Mouse (Mus musculus) G1E-ER4 (cell line): ENCODE measurements around the gene Gm21970. TPM values are rescaled to one million over a fixed set of nuclear protein-coding genes. Genes with fewer than 3 reads are reported as not detected.

ENCODE experiments used
- GATA1 ChIP-seq: IDR thresholded peaks from one replicate; pipeline ENCODE4 v1.8.0; 2012; ENCODE audit warnings: low read length, inconsistent platforms
- polyA plus RNA-seq: library from polyadenylated mRNA; stranded (reverse); fragments of >175 nt; gene quantifications from 2 replicates; pipeline ENCODE4 v1.2.3, GENCODE M21; 2012

Gene Gm21970
- polyA plus RNA-seq, 1 experiment, result not detected

- no peak for TF ChIP-seq GATA1
Observed at GRCm38 (mm10) chr16:91459841-91460370, 68.4 kb downstream of the Gm21970 start.

DNA sequence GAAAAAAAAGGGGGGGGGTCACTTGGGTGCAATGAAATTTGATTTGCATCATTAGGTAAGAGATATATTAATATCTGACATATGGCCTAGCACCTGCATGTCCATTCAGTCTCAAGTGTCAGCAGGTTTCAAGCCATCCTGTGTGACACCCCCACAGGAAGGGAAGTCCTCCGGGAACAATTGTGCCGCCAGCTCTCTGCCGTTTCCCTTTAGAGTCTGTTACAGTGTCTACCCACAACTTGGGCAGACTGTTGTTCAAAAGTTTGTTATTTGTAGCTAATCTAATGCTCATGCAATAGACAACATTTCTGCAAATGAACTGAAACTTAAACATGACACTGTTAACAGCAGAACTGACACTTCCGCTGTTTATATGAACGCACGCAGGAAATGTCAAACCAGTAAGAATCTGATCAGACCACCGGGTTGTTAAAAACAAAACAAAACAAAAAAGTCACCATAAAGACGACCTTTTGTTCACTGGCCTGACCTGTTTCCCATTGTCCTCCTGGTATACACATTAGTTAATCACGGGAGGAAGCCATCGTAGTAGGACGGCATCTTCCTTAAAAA is 69.6 kb downstream of the Gm21970 start:
- TF ChIP-seq GATA1, result no peak

DNA sequence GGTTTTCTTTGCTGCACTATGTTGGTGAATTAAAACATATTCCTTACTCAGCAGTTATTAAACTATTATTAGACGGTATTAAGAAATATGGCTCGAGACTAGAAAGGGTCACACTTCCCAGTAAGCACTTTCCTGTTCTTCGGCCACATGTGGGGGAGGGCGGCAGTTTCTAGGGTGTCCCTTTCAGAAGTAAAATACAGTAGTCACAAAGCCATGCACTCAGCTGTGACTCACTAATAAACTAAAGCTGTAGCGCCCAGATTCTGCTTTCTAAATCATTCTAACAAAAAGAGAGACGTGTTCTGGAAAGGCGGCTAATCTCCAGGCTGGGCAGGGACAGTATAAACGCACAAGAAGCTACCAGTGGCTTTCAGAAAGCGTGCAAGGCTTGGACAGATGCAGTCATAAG is 70.3 kb downstream of the Gm21970 start:
- TF ChIP-seq GATA1, result no peak

DNA sequence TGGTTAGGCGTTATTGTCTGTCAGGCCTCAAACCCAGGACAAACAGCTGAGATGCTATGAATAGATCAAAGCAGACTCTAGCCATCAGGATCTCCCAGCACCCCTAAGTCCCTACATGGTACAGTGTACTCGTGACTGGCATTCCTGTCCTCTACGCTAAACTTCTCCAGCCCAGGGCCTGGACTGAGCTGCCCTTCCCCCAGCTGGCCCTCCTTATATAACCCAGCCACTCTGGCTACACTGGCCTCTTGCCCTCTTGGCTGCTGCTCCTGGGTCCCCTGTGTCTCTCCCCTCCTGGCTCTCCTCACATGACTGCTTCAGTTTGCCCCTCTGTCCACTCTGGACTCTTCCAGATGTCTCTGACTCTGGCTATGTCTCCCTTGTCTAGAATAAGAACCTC is 71.1 kb downstream of the Gm21970 start:
- no peak for TF ChIP-seq GATA1

DNA sequence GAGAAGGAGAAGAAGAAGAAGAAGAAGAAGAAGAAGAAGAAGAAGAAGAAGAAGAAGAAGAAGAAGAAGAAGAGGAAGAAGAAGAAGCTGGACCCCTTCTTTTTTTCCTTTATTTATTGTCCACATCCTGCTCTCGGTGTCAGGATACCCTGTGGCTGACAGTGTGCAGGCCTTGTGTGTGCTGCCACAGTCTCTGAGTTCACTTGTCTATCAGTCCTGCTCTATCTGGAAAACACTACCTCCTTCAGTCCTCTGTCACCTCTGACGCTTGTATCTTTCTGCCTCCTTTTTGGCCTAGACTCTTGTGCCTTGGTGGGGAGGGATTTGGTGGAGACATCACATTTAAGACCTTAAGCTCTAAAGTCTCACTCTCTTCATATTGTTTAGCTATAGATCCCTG is 71.9 kb downstream of the Gm21970 start:
- TF ChIP-seq GATA1, result no peak

DNA sequence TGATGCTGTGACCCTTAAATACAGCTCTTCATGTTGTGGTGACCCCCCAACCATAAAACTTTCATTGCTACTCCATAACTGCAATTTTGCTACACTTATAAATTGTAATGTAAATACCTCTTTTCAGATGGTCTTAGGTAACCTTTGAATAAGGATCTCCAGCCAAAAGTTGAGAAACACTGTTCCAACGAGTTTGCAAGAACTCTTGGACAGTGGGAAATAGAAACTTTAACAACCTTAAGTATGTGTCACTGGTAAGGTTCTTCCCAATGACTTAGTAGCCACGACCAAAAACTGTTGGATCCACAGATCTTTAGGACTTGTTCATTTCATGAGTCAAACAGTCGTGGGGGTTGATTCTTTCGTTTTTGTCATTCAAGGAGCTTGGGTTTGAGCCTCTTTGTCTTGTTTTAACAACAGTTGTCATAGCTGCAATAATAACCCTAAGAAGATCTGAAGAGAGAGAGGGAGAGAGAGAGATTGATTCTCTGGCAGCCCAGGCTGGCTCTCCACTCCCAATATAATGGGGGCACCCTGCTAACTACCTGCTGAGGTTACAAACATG is 72.4 kb downstream of the Gm21970 start:
- no peak for TF ChIP-seq GATA1

DNA sequence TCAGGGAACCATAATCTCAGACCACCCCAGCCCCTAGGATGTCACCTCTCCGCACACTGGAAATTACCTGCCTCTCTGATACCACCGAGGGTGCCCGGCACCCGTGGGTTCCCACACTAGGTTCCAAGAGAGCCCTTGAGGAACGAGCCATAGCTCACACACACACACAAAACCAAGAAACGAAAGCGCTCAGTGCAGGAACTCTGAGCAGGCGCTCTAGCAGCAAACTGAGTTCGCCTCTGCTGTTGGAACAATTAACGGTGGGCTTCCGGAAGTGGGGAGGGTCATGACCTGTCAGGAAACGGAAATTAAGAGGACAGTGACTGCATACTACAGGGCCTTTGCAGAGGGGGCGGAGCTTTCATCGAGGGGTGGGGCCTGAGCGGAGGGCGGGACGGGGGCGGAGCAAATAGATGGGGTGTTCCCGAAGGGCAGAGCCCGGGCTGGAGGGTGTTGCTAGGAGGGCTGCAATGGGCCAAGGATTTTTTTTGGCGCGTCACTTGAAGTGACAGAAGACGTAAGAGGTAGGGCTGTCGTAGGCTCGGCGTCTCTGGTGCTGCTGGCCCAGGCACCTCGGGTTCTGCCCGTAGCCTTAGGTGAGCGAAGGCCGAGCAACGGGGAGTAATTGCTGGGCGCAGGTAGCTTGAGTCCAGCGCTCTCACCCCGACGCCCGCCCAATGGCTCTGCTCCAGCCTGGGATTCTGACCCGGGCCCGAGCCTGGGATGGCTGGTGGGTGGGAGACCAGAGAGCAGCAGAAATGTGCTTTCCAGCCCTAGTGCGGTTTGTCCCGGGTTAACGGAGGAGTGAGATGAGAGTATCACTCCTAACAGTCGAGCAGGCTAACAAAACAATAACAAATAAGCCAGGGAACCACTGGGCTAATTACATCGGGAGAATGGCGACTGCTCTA is 73.3 kb downstream of the Gm21970 start:
- no peak for TF ChIP-seq GATA1

DNA sequence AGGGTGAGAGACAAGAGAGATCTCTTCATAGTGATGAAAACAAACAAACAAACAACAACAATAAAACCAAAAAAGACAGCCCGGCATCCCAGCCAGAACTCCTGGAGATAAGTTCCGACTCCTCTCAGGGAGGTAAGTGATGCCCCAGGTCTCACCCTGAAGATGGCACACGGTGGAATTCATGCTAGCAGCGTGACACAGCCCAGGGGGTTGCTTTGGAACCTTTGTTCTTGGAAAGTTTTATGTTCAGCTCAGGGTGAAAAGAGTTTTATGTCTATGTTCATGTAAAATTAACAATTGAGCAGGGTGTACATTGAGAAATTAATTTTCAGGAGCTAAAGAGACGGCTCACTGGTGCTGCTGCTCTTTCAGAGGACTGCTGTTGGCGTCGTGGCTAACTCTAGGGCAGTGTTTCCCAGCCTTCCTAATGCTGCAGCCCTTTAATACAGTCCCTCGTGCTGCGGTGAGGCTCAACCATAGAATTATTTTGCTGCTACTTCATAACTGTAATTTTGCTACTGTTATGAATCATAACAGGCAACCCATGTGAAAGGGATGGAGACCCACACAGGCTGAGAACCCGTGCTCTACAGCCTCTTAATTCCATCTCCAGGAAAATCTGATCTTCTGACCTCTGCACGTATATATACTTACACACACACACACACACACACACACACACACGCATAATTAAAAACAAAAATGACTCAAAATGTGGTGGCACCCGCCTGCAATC is 74.2 kb downstream of the Gm21970 start:
- no peak for TF ChIP-seq GATA1

DNA sequence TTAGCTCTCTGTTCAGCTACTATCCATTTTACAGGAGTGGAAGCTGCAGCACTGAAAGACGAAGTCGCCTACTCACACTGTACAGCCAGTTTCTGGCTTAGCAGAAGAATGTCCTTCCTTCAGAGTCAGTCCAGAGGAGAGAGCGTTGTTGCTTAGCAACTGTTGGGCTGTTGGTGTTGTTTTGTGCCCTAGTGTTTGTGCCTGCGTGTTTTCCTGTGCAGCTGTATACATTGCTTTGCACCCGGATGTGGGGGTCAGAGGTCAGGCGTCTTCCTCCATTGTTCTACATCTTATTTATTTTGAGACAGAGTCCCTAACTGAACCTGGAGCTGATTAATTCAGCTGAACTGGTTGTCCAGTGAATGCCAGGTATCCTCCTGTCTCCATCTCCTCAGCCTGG is 75.0 kb downstream of the Gm21970 start:
- TF ChIP-seq GATA1, result no peak

Other genes starting within 250 kb of the Gm21970 start
- gene Olig2, start 166.3 kb upstream of the Gm21970 start, polyA plus RNA-seq, result not detected in 2 replicates
- gene Olig1, start 121.9 kb upstream of the Gm21970 start, polyA plus RNA-seq, result not detected in 2 replicates
- 28.8 and 44.2 TPM in 2 replicates for gene Ifnar2, start 18.9 kb upstream of the Gm21970 start, polyA plus RNA-seq
- 15.2 and 17.3 TPM in 2 replicates for gene Il10rb, start 14.4 kb downstream of the Gm21970 start, polyA plus RNA-seq
- gene Ifnar1, start 93.5 kb downstream of the Gm21970 start, polyA plus RNA-seq, result 8.1 and 12.7 TPM in 2 replicates
- gene Ifngr2, start 155.4 kb downstream of the Gm21970 start, polyA plus RNA-seq, result 20.8 and 26.8 TPM in 2 replicates
- gene Tmem50b, start 206.1 kb downstream of the Gm21970 start, polyA plus RNA-seq, result 1.1 and 1.7 TPM in 2 replicates
- 0.26 and 0.69 TPM in 2 replicates for gene Dnajc28, start 227.3 kb downstream of the Gm21970 start, polyA plus RNA-seq